Mouse (Mus musculus): ENCODE data around the gene Toe1. TPM values are rescaled to one million over a fixed set of nuclear protein-coding genes. Genes with fewer than 3 reads are reported as not detected.
"Not testable (repeated sequence)": the region's sequence is repeated elsewhere in the genome, so short reads cannot be mapped to it uniquely, and the experiment has no call there.

The Toe1 gene
- polyA plus RNA-seq (2014; fragmentation: Nextera tagmentation; extraction: Ambion mirVana), result 34.0 and 34.5 TPM in 2 replicates

- ATAC-seq, result peak; percentile 98
- WGBS, result under 1% methylated on average over 58 of the region's 58 CpGs
- no peaks in the 10 kb centered on the region for H3K9me3 ChIP-seq (replicated peaks; ENCODE audit: control insufficient read depth, low read length)
- peak within 1 kb of the TSS; percentile 70 for H3K4me3 ChIP-seq (ENCODE audit: low read depth, low read length)
- H3K9ac ChIP-seq (ENCODE audit: low read length), result peak within 1 kb of the TSS; percentile 82
- peaks cover 31% of the 10 kb centered on the region for H3K36me3 ChIP-seq (ENCODE audit: control insufficient read depth, insufficient read depth, low read length)
- DNase-seq (ENCODE audit: low spot score), result peak; percentile 99
- H3K4me2 ChIP-seq (ENCODE audit: low read length), result peak within 1 kb of the TSS; percentile 68
- peaks cover 5% of the 10 kb centered on the region for H3K4me1 ChIP-seq (ENCODE audit: control insufficient read depth, insufficient read depth, low read length)
- H3K27me3 ChIP-seq (replicated peaks; ENCODE audit: control insufficient read depth, insufficient read depth, low read length), result no peaks in the 10 kb centered on the region
- H3K27ac ChIP-seq (ENCODE audit: low read depth, low read length), result peak within 1 kb of the TSS; percentile 82
Observed at GRCm38 (mm10) chr4:116807197-116808129, at the start of gene Toe1, which contains the start of gene Mutyh. Toe1 (minus strand) TSS chr4:116807640. Mutyh (plus strand) TSS chr4:116807723.

GRCm38 (mm10) chr4:116857203-116857602 lies 49.8 kb upstream of the Toe1 start:
- Histone ChIP-seq H3K4me2 (ENCODE audit: low read length) (no peak overlapping the region), H3K9ac (ENCODE audit: low read length) (no peak overlapping the region), H3K9me3 (replicated peaks; ENCODE audit: control insufficient read depth, low read length) (no peaks in the 10 kb centered on the region), H3K27ac (ENCODE audit: low read depth, low read length) (no peak overlapping the region), H3K36me3 (ENCODE audit: control insufficient read depth, insufficient read depth, low read length) (no peaks in the 10 kb centered on the region), H3K4me1 (ENCODE audit: control insufficient read depth, insufficient read depth, low read length) (peaks cover 6% of the 10 kb centered on the region), H3K4me3 (ENCODE audit: low read depth, low read length) (no peak overlapping the region), H3K27me3 (replicated peaks; ENCODE audit: control insufficient read depth, insufficient read depth, low read length) (no peaks in the 10 kb centered on the region)
- ATAC-seq (peak; percentile 57), DNase-seq (ENCODE audit: low spot score) (peak; percentile 71)
- 32% methylated on average over 10 of the region's 10 CpGs for WGBS

- H3K4me3 ChIP-seq (ENCODE audit: low read depth, low read length), result no peak overlapping the region
- no peaks in the 10 kb centered on the region for H3K36me3 ChIP-seq (ENCODE audit: control insufficient read depth, insufficient read depth, low read length)
- DNase-seq (ENCODE audit: low spot score) (peak; percentile 14), ATAC-seq (0 out of 2 replicates have a peak, but pooled peaks have one; percentile 23)
- H3K27me3 ChIP-seq (replicated peaks; ENCODE audit: control insufficient read depth, insufficient read depth, low read length), result no peaks in the 10 kb centered on the region
- H3K9ac ChIP-seq (ENCODE audit: low read length), result no peak overlapping the region
- H3K27ac ChIP-seq (ENCODE audit: low read depth, low read length), result no peak overlapping the region
- peaks cover 6% of the 10 kb centered on the region for H3K4me1 ChIP-seq (ENCODE audit: control insufficient read depth, insufficient read depth, low read length)
- H3K9me3 ChIP-seq (replicated peaks; ENCODE audit: control insufficient read depth, low read length), result no peaks in the 10 kb centered on the region
- 20% methylated on average over 2 of the region's 2 CpGs for WGBS
- H3K4me2 ChIP-seq (ENCODE audit: low read length), result no peak overlapping the region
Observed at GRCm38 (mm10) chr4:116854286-116854685, 46.8 kb upstream of the Toe1 start.

- Histone ChIP-seq H3K4me2 (ENCODE audit: low read length) (no peak overlapping the region), H3K9me3 (replicated peaks; ENCODE audit: control insufficient read depth, low read length) (no peaks in the 10 kb centered on the region), H3K4me1 (ENCODE audit: control insufficient read depth, insufficient read depth, low read length) (peaks cover 6% of the 10 kb centered on the region), H3K27ac (ENCODE audit: low read depth, low read length) (no peak overlapping the region), H3K9ac (ENCODE audit: low read length) (no peak overlapping the region), H3K4me3 (ENCODE audit: low read depth, low read length) (no peak overlapping the region), H3K27me3 (replicated peaks; ENCODE audit: control insufficient read depth, insufficient read depth, low read length) (no peaks in the 10 kb centered on the region), H3K36me3 (ENCODE audit: control insufficient read depth, insufficient read depth, low read length) (no peaks in the 10 kb centered on the region)
- WGBS, result 42% methylated on average over 3 of the region's 3 CpGs
- ATAC-seq (no peak), DNase-seq (ENCODE audit: low spot score) (no peak)
Observed at GRCm38 (mm10) chr4:116849901-116850300, 42.5 kb upstream of the Toe1 start.

- H3K4me1 ChIP-seq (ENCODE audit: control insufficient read depth, insufficient read depth, low read length), result no peaks in the 10 kb centered on the region
- ATAC-seq (no peak), DNase-seq (ENCODE audit: low spot score) (no peak)
- WGBS, result 95% methylated on average over 3 of the region's 3 CpGs
- H3K27me3 ChIP-seq (replicated peaks; ENCODE audit: control insufficient read depth, insufficient read depth, low read length), result no peaks in the 10 kb centered on the region
- no peak overlapping the region for H3K4me3 ChIP-seq (ENCODE audit: low read depth, low read length)
- H3K36me3 ChIP-seq (ENCODE audit: control insufficient read depth, insufficient read depth, low read length), result no peaks in the 10 kb centered on the region
- no peak overlapping the region for H3K9ac ChIP-seq (ENCODE audit: low read length)
- H3K4me2 ChIP-seq (ENCODE audit: low read length), result no peak overlapping the region
- no peaks in the 10 kb centered on the region for H3K9me3 ChIP-seq (replicated peaks; ENCODE audit: control insufficient read depth, low read length)
- no peak overlapping the region for H3K27ac ChIP-seq (ENCODE audit: low read depth, low read length)
Observed at GRCm38 (mm10) chr4:116844324-116844723, 36.9 kb upstream of the Toe1 start.

GRCm38 (mm10) chr4:116840841-116841240 lies 33.4 kb upstream of the Toe1 start:
- Histone ChIP-seq H3K27me3 (replicated peaks; ENCODE audit: control insufficient read depth, insufficient read depth, low read length) (no peaks in the 10 kb centered on the region), H3K4me3 (ENCODE audit: low read depth, low read length) (no peak overlapping the region), H3K27ac (ENCODE audit: low read depth, low read length) (no peak overlapping the region), H3K36me3 (ENCODE audit: control insufficient read depth, insufficient read depth, low read length) (no peaks in the 10 kb centered on the region), H3K9ac (ENCODE audit: low read length) (no peak overlapping the region), H3K4me1 (ENCODE audit: control insufficient read depth, insufficient read depth, low read length) (no peaks in the 10 kb centered on the region), H3K9me3 (replicated peaks; ENCODE audit: control insufficient read depth, low read length) (no peaks in the 10 kb centered on the region), H3K4me2 (ENCODE audit: low read length) (no peak overlapping the region)
- 90% methylated on average over 6 of the region's 6 CpGs for WGBS
- no peak for ATAC-seq
- no peak for DNase-seq (ENCODE audit: low spot score)

GRCm38 (mm10) chr4:116840096-116840495 lies 32.7 kb upstream of the Toe1 start:
- H3K4me1 ChIP-seq (ENCODE audit: control insufficient read depth, insufficient read depth, low read length); H3K4me2 ChIP-seq (ENCODE audit: low read length); H3K4me3 ChIP-seq (ENCODE audit: low read depth, low read length); H3K9ac ChIP-seq (ENCODE audit: low read length); H3K9me3 ChIP-seq (replicated peaks; ENCODE audit: control insufficient read depth, low read length); H3K36me3 ChIP-seq (ENCODE audit: control insufficient read depth, insufficient read depth, low read length); H3K27ac ChIP-seq (ENCODE audit: low read depth, low read length); DNase-seq (ENCODE audit: low spot score); ATAC-seq; H3K27me3 ChIP-seq (replicated peaks; ENCODE audit: control insufficient read depth, insufficient read depth, low read length): not testable (repeated sequence)
- WGBS, result 55% methylated on average over 20 of the region's 29 CpGs

GRCm38 (mm10) chr4:116838999-116839398 lies 31.6 kb upstream of the Toe1 start:
- no peaks in the 10 kb centered on the region for H3K27me3 ChIP-seq (replicated peaks; ENCODE audit: control insufficient read depth, insufficient read depth, low read length)
- no peak overlapping the region for H3K27ac ChIP-seq (ENCODE audit: low read depth, low read length)
- H3K4me3 ChIP-seq (ENCODE audit: low read depth, low read length), result no peak overlapping the region
- no peaks in the 10 kb centered on the region for H3K4me1 ChIP-seq (ENCODE audit: control insufficient read depth, insufficient read depth, low read length)
- ATAC-seq (no peak), DNase-seq (ENCODE audit: low spot score) (no peak)
- 19% methylated on average over 2 of the region's 2 CpGs for WGBS
- no peak overlapping the region for H3K9ac ChIP-seq (ENCODE audit: low read length)
- H3K4me2 ChIP-seq (ENCODE audit: low read length), result no peak overlapping the region
- H3K9me3 ChIP-seq (replicated peaks; ENCODE audit: control insufficient read depth, low read length), result no peaks in the 10 kb centered on the region
- H3K36me3 ChIP-seq (ENCODE audit: control insufficient read depth, insufficient read depth, low read length), result no peaks in the 10 kb centered on the region

- Histone ChIP-seq H3K36me3 (ENCODE audit: control insufficient read depth, insufficient read depth, low read length) (no peaks in the 10 kb centered on the region), H3K9me3 (replicated peaks; ENCODE audit: control insufficient read depth, low read length) (no peaks in the 10 kb centered on the region), H3K4me2 (ENCODE audit: low read length) (no peak overlapping the region), H3K4me3 (ENCODE audit: low read depth, low read length) (no peak overlapping the region), H3K27me3 (replicated peaks; ENCODE audit: control insufficient read depth, insufficient read depth, low read length) (no peaks in the 10 kb centered on the region), H3K27ac (ENCODE audit: low read depth, low read length) (peak overlapping the region; percentile 76), H3K4me1 (ENCODE audit: control insufficient read depth, insufficient read depth, low read length) (peaks cover 14% of the 10 kb centered on the region), H3K9ac (ENCODE audit: low read length) (peak overlapping the region; percentile 45; the same call in 1 of the 2 replicates)
- no peak for DNase-seq (ENCODE audit: low spot score)
- peak; percentile 74 for ATAC-seq
- WGBS, result 9% methylated on average over 6 of the region's 6 CpGs
Observed at GRCm38 (mm10) chr4:116830070-116830368, 22.6 kb upstream of the Toe1 start.

All from forebrain, embryonic 14.5 days (tissue).